Mouse (Mus musculus) megakaryocyte, embryonic 14.5 days (primary cell): ENCODE measurements at regions not wholly inside any gene's neighbourhood (a gene's known extent, or its start where the extent isn't known, plus 50 kb on each side); places are given as distances from the start of the nearest gene placed in this dataset.
"Not testable (repeated sequence)": the region's sequence is repeated elsewhere in the genome, so short reads cannot be mapped to it uniquely, and the experiment has no call there.

Source experiments
- H3K27me3 ChIP-seq: replicated peaks from 2 replicates; pipeline ENCODE3; 2012; ENCODE audit warnings: inconsistent platforms
- H3K36me3 ChIP-seq: replicated peaks from 2 replicates; pipeline ENCODE3; 2012; ENCODE audit warnings: low read length, inconsistent platforms, mixed read lengths
- H3K4me1 ChIP-seq: 2 replicates; pipeline ENCODE4 v1.6.1; 2012; ENCODE audit warnings: inconsistent platforms
- H3K4me3 ChIP-seq: replicated peaks from 2 replicates; pipeline ENCODE3; 2012; ENCODE audit warnings: moderate library complexity, mild to moderate bottlenecking, inconsistent platforms
- H3K9me3 ChIP-seq: 2 replicates; pipeline ENCODE4 v1.6.1; 2012; ENCODE audit warnings: inconsistent platforms
- FLI1 ChIP-seq: IDR thresholded peaks from 2 replicates; pipeline ENCODE4 v1.6.1; 2012; ENCODE audit warnings: low read length, inconsistent platforms, mixed read lengths
- GATA1 ChIP-seq: IDR thresholded peaks from 3 replicates; pipeline ENCODE4 v1.6.1; 2012; ENCODE audit warnings: mixed read lengths, low read length, inconsistent platforms, borderline replicate concordance

DNA sequence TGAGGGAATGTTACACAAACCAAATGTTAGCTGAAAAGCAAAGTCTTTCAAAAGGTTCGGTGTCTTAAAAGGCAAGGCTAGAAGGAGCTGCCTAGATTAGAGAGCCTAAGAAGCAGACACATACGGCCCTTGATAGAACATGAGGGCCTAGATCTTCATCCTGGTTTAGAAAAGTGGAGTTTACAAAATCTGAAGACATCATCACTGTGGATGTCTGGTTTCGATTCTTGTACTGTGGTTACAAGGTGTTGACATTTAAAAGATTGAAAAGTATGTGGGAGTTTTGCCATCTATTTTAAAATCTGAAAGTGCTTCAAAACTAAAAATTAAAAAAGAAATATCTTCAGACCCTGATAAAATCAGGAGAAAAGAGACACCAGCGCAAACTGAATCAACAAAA is 76.5 kb upstream of the 1110032F04Rik start:
- no peak for TF ChIP-seq FLI1

DNA sequence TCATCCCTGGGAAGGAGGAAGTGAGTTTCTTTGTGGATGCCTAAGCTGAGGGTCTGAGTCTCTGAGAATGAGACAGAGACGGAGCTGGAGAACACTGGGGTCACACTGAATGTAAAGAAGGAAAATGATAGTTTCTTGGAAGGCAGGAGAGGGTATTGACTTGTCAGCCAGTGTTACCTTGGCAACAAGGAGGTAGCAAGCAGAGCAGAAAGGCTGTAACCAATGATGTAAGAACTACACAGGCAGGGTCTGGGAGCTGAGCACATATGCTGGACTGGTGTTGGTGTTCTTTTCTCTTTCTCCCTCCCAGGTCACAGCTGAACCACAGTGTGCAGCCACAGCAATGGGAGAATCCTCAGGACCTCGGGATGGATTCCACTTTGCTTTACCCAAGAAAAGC is 75.5 kb upstream of the 1110032F04Rik start:
- peaks cover 3% of the 10 kb centered on the region for H3K36me3 ChIP-seq
- H3K4me3 ChIP-seq: no peak overlapping the region
- peaks cover 34% of the 10 kb centered on the region for H3K4me1 ChIP-seq
- H3K9me3 ChIP-seq: peaks cover 17% of the 10 kb centered on the region
- H3K27me3 ChIP-seq: peaks cover 15% of the 10 kb centered on the region
- no peak for TF ChIP-seq GATA1
- no peak for TF ChIP-seq FLI1

More for the DNA sequence above, 76.5 kb upstream of the 1110032F04Rik start:
- Histone ChIP-seq H3K4me3 (no peak overlapping the region), H3K27me3 (peaks cover 22% of the 10 kb centered on the region), H3K4me1 (peaks cover 44% of the 10 kb centered on the region), H3K9me3 (peaks cover 17% of the 10 kb centered on the region), H3K36me3 (peaks cover 3% of the 10 kb centered on the region)

DNA sequence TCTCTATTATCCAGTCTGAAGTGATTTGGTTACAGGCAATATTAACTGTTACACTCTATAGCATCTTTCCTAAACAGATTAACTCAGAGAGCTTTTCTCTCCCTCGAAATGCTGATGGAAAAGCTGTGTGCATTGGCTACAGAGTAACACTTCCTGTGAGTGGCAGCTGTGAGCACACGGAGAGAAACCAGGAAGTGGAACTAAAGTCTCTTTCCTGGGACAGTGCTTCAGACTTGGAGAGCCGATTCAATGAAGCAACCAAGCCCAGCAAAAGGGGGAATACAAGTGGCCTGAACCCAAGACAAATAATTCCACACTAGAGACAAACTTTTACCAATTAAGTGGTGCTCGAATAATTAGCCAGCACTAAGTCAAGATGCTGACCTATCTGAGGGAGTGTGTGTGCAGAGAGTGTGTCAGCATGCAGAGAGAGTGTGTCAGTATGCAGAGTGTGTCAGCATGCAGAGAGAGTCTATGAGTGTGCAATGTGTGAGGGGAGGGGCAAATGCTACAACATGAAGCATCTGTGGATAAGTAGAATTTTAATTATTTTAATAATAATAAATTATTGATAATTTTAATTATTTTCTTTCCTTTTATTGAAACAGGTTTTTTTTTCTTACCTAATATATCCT is 74.9 kb upstream of the 1110032F04Rik start:
- Histone ChIP-seq H3K4me3 (peak overlapping the region; percentile 76), H3K4me1 (peaks cover 28% of the 10 kb centered on the region), H3K9me3 (peaks cover 19% of the 10 kb centered on the region), H3K36me3 (peaks cover 3% of the 10 kb centered on the region), H3K27me3 (peaks cover 15% of the 10 kb centered on the region)
- TF ChIP-seq FLI1: no peak

DNA sequence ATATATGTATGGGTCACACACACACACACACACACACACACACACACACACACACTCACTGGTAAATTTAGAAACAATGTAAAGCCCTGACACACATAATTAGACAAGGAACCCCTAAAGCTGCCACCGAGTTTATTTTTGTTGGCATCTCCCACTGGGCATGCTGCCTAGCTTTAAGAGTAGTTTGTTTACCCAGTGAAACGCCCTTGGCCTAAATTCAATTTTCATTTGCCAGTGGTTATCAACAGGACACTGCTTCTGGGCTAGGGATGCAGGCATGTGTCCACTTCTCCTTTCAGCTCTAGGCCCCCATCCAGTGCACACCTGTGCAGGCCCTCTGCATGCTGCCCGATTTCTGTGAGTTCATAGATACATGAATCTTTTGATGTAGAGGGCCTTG is 73.7 kb upstream of the 1110032F04Rik start:
- no peak overlapping the region for H3K4me3 ChIP-seq
- H3K4me1 ChIP-seq: peaks cover 17% of the 10 kb centered on the region
- peaks cover 23% of the 10 kb centered on the region for H3K9me3 ChIP-seq
- peaks cover 2% of the 10 kb centered on the region for H3K36me3 ChIP-seq
- TF ChIP-seq GATA1 (no peak), FLI1 (no peak)
- H3K27me3 ChIP-seq: peaks cover 13% of the 10 kb centered on the region

DNA sequence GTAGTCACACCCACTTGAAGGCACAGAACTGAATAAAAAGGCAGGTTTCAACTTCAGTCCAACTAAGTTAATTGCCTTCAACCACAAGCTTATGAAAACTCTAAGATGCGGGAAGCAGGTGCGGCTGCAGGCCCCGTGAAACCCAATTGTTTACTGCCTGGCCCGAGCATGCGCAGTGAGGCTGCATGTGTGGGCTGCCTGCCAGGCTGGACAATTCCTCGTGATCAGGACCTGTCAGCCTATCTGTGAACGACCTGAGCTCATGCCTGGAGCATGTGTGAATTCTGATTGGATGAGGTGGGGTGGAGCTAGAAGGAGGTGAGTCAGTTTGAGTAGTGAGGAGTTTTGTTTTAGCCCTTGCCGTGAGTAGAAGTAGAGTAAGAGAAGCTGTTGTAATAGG is 71.0 kb upstream of the 1110032F04Rik start:
- not testable (repeated sequence) for H3K4me3 ChIP-seq, H3K27me3 ChIP-seq, H3K36me3 ChIP-seq
- peaks cover 13% of the 10 kb centered on the region for H3K4me1 ChIP-seq
- peaks cover 26% of the 10 kb centered on the region for H3K9me3 ChIP-seq

DNA sequence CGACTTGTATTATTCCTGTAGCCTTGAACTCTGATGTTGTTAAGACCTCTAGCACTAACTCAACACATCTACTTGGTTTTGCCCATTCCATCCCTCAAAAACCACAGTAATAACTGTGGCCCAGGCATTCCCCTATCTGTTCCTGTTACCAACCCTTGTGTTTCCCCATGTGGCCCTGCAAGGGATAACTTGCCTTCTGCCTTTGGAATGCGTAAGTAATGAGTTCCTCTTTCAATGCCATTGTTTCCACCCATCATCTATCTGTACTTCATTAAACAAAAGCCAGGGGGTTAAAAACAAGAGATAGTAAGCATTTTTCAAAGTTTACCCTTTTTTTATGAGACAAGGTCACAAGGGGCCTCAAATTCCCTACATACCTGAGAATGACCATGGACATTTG is 60.5 kb upstream of the 1110032F04Rik start:
- H3K27me3 ChIP-seq: peaks cover 50% of the 10 kb centered on the region
- TF ChIP-seq FLI1 (no peak), GATA1 (no peak)
- no peak overlapping the region for H3K4me3 ChIP-seq

DNA sequence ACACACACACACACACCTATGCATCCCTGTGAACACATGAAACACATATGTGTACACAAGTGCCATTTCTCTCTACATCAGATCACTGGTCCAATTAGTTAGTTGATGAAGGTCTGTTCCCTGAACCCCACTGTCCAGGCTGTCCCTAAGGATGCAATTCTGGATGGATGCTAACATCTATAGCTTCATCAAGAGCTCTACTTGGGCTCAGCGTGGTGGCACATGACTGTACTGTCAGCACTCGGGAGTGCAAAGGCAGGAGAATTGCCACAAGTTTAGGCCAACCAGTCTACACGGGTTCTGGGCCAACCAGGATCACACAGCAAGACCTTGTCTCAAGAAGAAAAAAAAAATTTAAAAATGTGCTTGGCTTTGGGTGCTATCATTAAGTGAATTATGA is 55.9 kb upstream of the 1110032F04Rik start:
- Histone ChIP-seq H3K4me1 (peaks cover 29% of the 10 kb centered on the region), H3K4me3 (no peak overlapping the region), H3K36me3 (no peaks in the 10 kb centered on the region), H3K9me3 (peaks cover 9% of the 10 kb centered on the region), H3K27me3 (peaks cover 30% of the 10 kb centered on the region)
- TF ChIP-seq GATA1: no peak
- TF ChIP-seq FLI1: no peak

More for the DNA sequence above, 60.5 kb upstream of the 1110032F04Rik start:
- H3K4me1 ChIP-seq: peaks cover 30% of the 10 kb centered on the region
- no peaks in the 10 kb centered on the region for H3K36me3 ChIP-seq
- H3K9me3 ChIP-seq: peaks cover 9% of the 10 kb centered on the region

DNA sequence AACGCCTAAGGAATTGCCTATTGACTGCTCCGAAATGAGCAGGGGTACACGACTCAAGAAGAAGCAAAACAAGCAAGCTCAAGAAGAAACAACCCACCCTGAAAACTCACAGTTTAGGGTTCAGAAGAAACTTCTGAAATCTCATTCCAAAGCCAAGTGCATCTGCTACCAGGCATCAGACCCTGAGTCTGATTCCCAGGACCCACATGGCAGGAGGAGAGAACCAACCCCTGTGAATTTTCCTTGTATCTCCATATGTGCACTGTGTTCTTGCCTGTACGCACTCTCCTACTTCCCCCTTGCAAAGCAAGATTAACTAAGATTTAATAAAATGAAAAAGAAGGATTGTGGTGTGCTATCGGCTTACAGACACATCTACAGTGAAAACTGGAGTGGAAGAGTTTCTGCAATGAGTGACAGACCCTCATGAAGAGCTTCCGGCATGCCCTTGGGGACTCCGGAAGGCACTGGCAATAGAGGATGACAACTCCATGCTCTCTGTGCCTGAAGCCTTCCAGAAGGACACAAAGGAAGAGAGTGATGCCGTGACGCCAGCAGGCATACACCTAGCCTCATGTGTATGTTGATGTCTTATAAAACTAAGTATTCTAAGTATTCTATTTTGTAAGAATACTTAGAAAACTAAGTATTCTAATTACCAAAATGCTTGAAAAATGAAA is 55.2 kb upstream of the 1110032F04Rik start:
- Histone ChIP-seq H3K4me1 (peaks cover 23% of the 10 kb centered on the region), H3K9me3 (peaks cover 9% of the 10 kb centered on the region), H3K36me3 (no peaks in the 10 kb centered on the region), H3K27me3 (peaks cover 34% of the 10 kb centered on the region), H3K4me3 (no peak overlapping the region)
- no peak for TF ChIP-seq GATA1
- TF ChIP-seq FLI1: no peak

DNA sequence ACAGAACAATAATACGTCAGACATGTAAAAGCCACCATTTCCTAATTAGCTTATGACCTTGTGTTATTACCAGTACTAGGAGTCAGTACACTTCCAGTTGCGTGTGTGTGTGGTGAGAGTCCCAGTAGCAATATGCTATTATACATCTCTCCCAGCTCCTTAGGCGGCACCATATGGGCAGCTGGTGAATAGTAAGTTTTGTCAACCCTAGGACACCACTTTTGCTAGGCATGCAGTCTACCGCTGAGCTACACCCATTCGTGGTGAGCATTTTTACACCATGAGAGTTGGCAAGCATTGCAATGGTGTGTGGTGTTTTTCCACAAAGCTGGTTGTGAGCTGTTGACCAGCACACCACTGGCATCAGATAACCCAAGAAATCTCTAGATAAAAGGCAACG is 53.8 kb upstream of the 1110032F04Rik start:
- Histone ChIP-seq H3K4me1 (peaks cover 16% of the 10 kb centered on the region), H3K4me3 (no peak overlapping the region), H3K27me3 (peaks cover 30% of the 10 kb centered on the region), H3K36me3 (no peaks in the 10 kb centered on the region), H3K9me3 (peaks cover 6% of the 10 kb centered on the region)
- TF ChIP-seq FLI1: no peak
- TF ChIP-seq GATA1: no peak

DNA sequence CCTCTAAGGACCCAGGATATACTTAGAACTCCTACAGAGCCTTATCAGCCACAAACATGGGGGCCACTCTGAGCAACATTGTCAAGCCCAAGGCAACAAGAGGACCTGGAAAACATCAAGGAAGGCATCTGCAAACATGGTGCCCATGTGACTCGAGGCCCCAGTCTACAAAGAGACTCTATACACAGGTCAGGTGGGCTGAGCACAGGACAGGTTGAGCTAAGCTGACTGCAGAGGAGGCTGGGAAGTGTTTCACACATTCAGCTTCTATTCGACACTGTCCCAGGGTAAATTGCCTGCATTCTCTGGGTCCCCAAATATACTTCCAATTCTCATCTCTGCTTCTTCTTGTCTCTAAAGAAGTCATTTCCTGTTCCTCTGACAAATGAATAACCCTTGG is 52.1 kb upstream of the 1110032F04Rik start:
- peak overlapping the region; percentile 21 for H3K4me3 ChIP-seq
- peaks cover 24% of the 10 kb centered on the region for H3K27me3 ChIP-seq
- TF ChIP-seq GATA1: no peak
- no peak for TF ChIP-seq FLI1
- H3K36me3 ChIP-seq: no peaks in the 10 kb centered on the region
- no peaks in the 10 kb centered on the region for H3K9me3 ChIP-seq
- peaks cover 13% of the 10 kb centered on the region for H3K4me1 ChIP-seq
